In genomic region chr7:45467090-45467670, GRCm38 (mm10) we compare ENCODE assay signal across 7 mouse cellular contexts. TPM values are rescaled to one million over a fixed set of nuclear protein-coding genes. Genes with fewer than 3 reads are reported as not detected.
DNase-seq lines count a peak whose midpoint lies in the region; ATAC-seq lines count a peak whose summit lies in the region.

No protein-coding gene starts in this region.

- H3K9me3 ChIP-seq in neural tube, embryonic 11.5 days (ENCODE audit: control insufficient read depth, low read length): no peaks in the 10 kb centered on the region
- no peaks in the 10 kb centered on the region for H3K9me3 ChIP-seq in forebrain, embryonic 14.5 days (replicated peaks; ENCODE audit: control insufficient read depth, low read length)
- H3K9me3 ChIP-seq in stomach, embryonic 14.5 days (ENCODE audit: control insufficient read depth, low read depth, low read length): no peaks in the 10 kb centered on the region

- intact Hi-C loops in gastrocnemius, postnatal 36 days (cut with DNase I): no loop called here

- no peak overlapping the region for H3K27ac ChIP-seq in neural tube, embryonic 11.5 days (ENCODE audit: low read depth, low read length)
- no peak overlapping the region for H3K27ac ChIP-seq in forebrain, embryonic 14.5 days (ENCODE audit: low read depth, low read length)
- no peak overlapping the region; the same call in 1 of the 2 replicates for H3K27ac ChIP-seq in stomach, embryonic 14.5 days (ENCODE audit: low read length)

- peak overlapping the region; percentile 19; the same call in 1 of the 2 replicates for H3K9ac ChIP-seq in neural tube, embryonic 11.5 days (ENCODE audit: low read length)
- H3K9ac ChIP-seq in forebrain, embryonic 14.5 days (ENCODE audit: low read length): peak overlapping the region; percentile 88; the same call in 1 of the 2 replicates
- peak overlapping the region; percentile 83; the same call in 1 of the 2 replicates for H3K9ac ChIP-seq in stomach, embryonic 14.5 days (replicated peaks; ENCODE audit: low read depth, low read length)

- peak overlapping the region; percentile 93 for H3K4me2 ChIP-seq in neural tube, embryonic 11.5 days (ENCODE audit: low read depth)
- peak overlapping the region; percentile 92 for H3K4me2 ChIP-seq in forebrain, embryonic 14.5 days (ENCODE audit: low read length)
- peak overlapping the region; percentile 61 for H3K4me2 ChIP-seq in stomach, embryonic 14.5 days (replicated peaks; ENCODE audit: low read depth, low read length)

- H3K4me1 ChIP-seq in neural tube, embryonic 11.5 days (ENCODE audit: control insufficient read depth, insufficient read depth, low read length): peaks cover 9% of the 10 kb centered on the region
- peaks cover 9% of the 10 kb centered on the region; the same call in 1 of the 2 replicates for H3K4me1 ChIP-seq in forebrain, embryonic 14.5 days (ENCODE audit: control insufficient read depth, insufficient read depth, low read length)
- 0 out of 2 replicates have a peak, but pooled peaks cover 6% of the 10 kb centered on the region for H3K4me1 ChIP-seq in stomach, embryonic 14.5 days (ENCODE audit: control insufficient read depth, insufficient read depth, low read length)

- no peak for DNase-seq in neural tube, embryonic 11.5 days (ENCODE audit: low spot score)
- DNase-seq in neural tube, embryonic 10.5 days (ENCODE audit: extremely low spot score, low spot score): no peak
- DNase-seq in forebrain, embryonic 14.5 days (ENCODE audit: low spot score): no peak
- DNase-seq in lung, adult 18-20 months: peak; percentile 72 to 86
- no peak for DNase-seq in adrenal gland, postnatal 25 days
- DNase-seq in gastrocnemius, postnatal 36 days: no peak

- H3K4me3 ChIP-seq in neural tube, embryonic 11.5 days (ENCODE audit: low read depth, low read length): peak overlapping the region; percentile 93
- H3K4me3 ChIP-seq in forebrain, embryonic 14.5 days (ENCODE audit: low read depth, low read length): peak overlapping the region; percentile 86
- H3K4me3 ChIP-seq in stomach, embryonic 14.5 days (ENCODE audit: low read depth, low read length): peak overlapping the region; percentile 86

- H3K36me3 ChIP-seq in neural tube, embryonic 11.5 days (ENCODE audit: control insufficient read depth, insufficient read depth, low read length): peaks cover 3% of the 10 kb centered on the region; the same call in 1 of the 2 replicates
- H3K36me3 ChIP-seq in forebrain, embryonic 14.5 days (ENCODE audit: control insufficient read depth, insufficient read depth, low read length): peaks cover 33% of the 10 kb centered on the region
- peaks cover 16% of the 10 kb centered on the region; the same call in 1 of the 2 replicates for H3K36me3 ChIP-seq in stomach, embryonic 14.5 days (ENCODE audit: control insufficient read depth, insufficient read depth, low read length)

- no peaks in the 10 kb centered on the region for H3K27me3 ChIP-seq in neural tube, embryonic 11.5 days (ENCODE audit: control insufficient read depth, insufficient read depth, low read length)
- no peaks in the 10 kb centered on the region for H3K27me3 ChIP-seq in forebrain, embryonic 14.5 days (replicated peaks; ENCODE audit: control insufficient read depth, insufficient read depth, low read length)
- no peaks in the 10 kb centered on the region for H3K27me3 ChIP-seq in stomach, embryonic 14.5 days (ENCODE audit: control insufficient read depth, insufficient read depth, low read length)

- whole genome bisulfite sequencing in neural tube, embryonic 11.5 days: 39% methylated on average over 7 of the region's 7 CpGs
- WGBS in forebrain, embryonic 14.5 days: 33% methylated on average over 7 of the region's 7 CpGs
- WGBS in stomach, embryonic 14.5 days: 26% methylated on average over 7 of the region's 7 CpGs

- peak; percentile 24; the same call in 1 of the 2 replicates for ATAC-seq in neural tube, embryonic 11.5 days (ENCODE audit: insufficient read depth, low FRiP score, low TSS enrichment)
- ATAC-seq in forebrain, embryonic 14.5 days: no peak
- ATAC-seq in stomach, embryonic 14.5 days (ENCODE audit: insufficient number of reproducible peaks, insufficient read depth, low FRiP score, low read depth): peak; percentile 20; the same call in 1 of the 2 replicates

RNA-seq across cellular contexts. Expression of gene Bax, which starts 0.5 kb away (rescaled TPM):
- polyA plus RNA-seq in neural tube, embryonic 11.5 days (2014; fragmentation: Nextera tagmentation; extraction: Ambion mirVana): 193 and 206 TPM in 2 replicates
- 163 and 168 TPM in 2 replicates for polyA plus RNA-seq in forebrain, embryonic 14.5 days (2014; fragmentation: Nextera tagmentation; extraction: Ambion mirVana)
- polyA plus RNA-seq in stomach, embryonic 14.5 days (2014; fragmentation: Nextera tagmentation; extraction: Ambion mirVana): 67.1 and 83.9 TPM in 2 replicates
- 61.4 and 68.8 TPM in 2 replicates for total RNA-seq in adrenal gland, postnatal 25 days (2021)
- total RNA-seq in gastrocnemius, postnatal 36 days (2021): 10 to 100 TPM; 13.8 to 14.6 TPM

RNA-seq across cellular contexts. Expression of gene Ftl1, which starts 7.5 kb away (rescaled TPM):
- polyA plus RNA-seq in neural tube, embryonic 11.5 days (2014; fragmentation: Nextera tagmentation; extraction: Ambion mirVana): 5,316 and 5,449 TPM in 2 replicates
- 6,238 and 6,800 TPM in 2 replicates for polyA plus RNA-seq in forebrain, embryonic 14.5 days (2014; fragmentation: Nextera tagmentation; extraction: Ambion mirVana)
- polyA plus RNA-seq in stomach, embryonic 14.5 days (2014; fragmentation: Nextera tagmentation; extraction: Ambion mirVana): 4,275 and 4,681 TPM in 2 replicates
- total RNA-seq in adrenal gland, postnatal 25 days (2021): 786 and 951 TPM in 2 replicates
- total RNA-seq in gastrocnemius, postnatal 36 days (2021): 100 to 1,000 TPM; 132 to 146 TPM

RNA-seq across cellular contexts. Expression of gene Tulp2, which starts 14.5 kb away (rescaled TPM):
- 0.26 and 0.57 TPM in 2 replicates for polyA plus RNA-seq in neural tube, embryonic 11.5 days (2014; fragmentation: Nextera tagmentation; extraction: Ambion mirVana)
- polyA plus RNA-seq in forebrain, embryonic 14.5 days (2014; fragmentation: Nextera tagmentation; extraction: Ambion mirVana): 0.15 TPM in 1 of 2 replicates, not detected in the other
- polyA plus RNA-seq in stomach, embryonic 14.5 days (2014; fragmentation: Nextera tagmentation; extraction: Ambion mirVana): 1.7 and 2.9 TPM in 2 replicates
- total RNA-seq in adrenal gland, postnatal 25 days (2021): 0.46 and 0.67 TPM in 2 replicates
- under 1 TPM in 1 of 2 experiments, not detected in 1; 0.39 TPM for total RNA-seq in gastrocnemius, postnatal 36 days (2021)

RNA-seq across cellular contexts. Expression of gene Gm45808, which starts 19.4 kb away (rescaled TPM):
- polyA plus RNA-seq in neural tube, embryonic 11.5 days (2014; fragmentation: Nextera tagmentation; extraction: Ambion mirVana): not detected in 2 replicates
- polyA plus RNA-seq in forebrain, embryonic 14.5 days (2014; fragmentation: Nextera tagmentation; extraction: Ambion mirVana): not detected in 2 replicates
- not detected in 2 replicates for polyA plus RNA-seq in stomach, embryonic 14.5 days (2014; fragmentation: Nextera tagmentation; extraction: Ambion mirVana)
- 21.0 and 40.1 TPM in 2 replicates for total RNA-seq in adrenal gland, postnatal 25 days (2021)
- total RNA-seq in gastrocnemius, postnatal 36 days (2021): 1 to 10 TPM; 6.1 to 6.6 TPM

RNA-seq across cellular contexts. Expression of gene Dhdh, which starts 21.4 kb away (rescaled TPM):
- 2.8 and 2.9 TPM in 2 replicates for polyA plus RNA-seq in neural tube, embryonic 11.5 days (2014; fragmentation: Nextera tagmentation; extraction: Ambion mirVana)
- polyA plus RNA-seq in forebrain, embryonic 14.5 days (2014; fragmentation: Nextera tagmentation; extraction: Ambion mirVana): 1.4 and 1.6 TPM in 2 replicates
- polyA plus RNA-seq in stomach, embryonic 14.5 days (2014; fragmentation: Nextera tagmentation; extraction: Ambion mirVana): 2.7 and 3.4 TPM in 2 replicates
- total RNA-seq in adrenal gland, postnatal 25 days (2021): 62.3 and 75.5 TPM in 2 replicates
- 10 to 100 TPM; 11.4 to 12.8 TPM for total RNA-seq in gastrocnemius, postnatal 36 days (2021)

Comparison
In these comparisons a context has a peak if more than half of its experiments do, and no peak if none do; other contexts are left out.
1. DNase-seq: peak in lung, adult 18-20 months (2 of 2); none in neural tube, embryonic 11.5 days (single experiment), neural tube, embryonic 10.5 days (single experiment), forebrain, embryonic 14.5 days (single experiment), adrenal gland, postnatal 25 days (single experiment) and gastrocnemius, postnatal 36 days (0 of 2).
2. H3K9ac ChIP-seq: peak in every context shown above with its lines; median percentile 88 in forebrain, embryonic 14.5 days; 83 in stomach, embryonic 14.5 days; 19 in neural tube, embryonic 11.5 days.
3. Peak in every context shown above with its lines, with median percentiles within 50 percentile points of each other: H3K4me2 ChIP-seq and H3K4me3 ChIP-seq.